Mouse (Mus musculus) forebrain, embryonic 10.5 days (tissue): ENCODE data around the gene Grk5. TPM values are rescaled to one million over a fixed set of nuclear protein-coding genes. Genes with fewer than 3 reads are reported as not detected.
A peak's percentile ranks its signal among the peaks of the same experiment; 100 is the strongest.
"Not testable (repeated sequence)": the region's sequence is repeated elsewhere in the genome, so short reads cannot be mapped to it uniquely, and the experiment has no call there.

ENCODE experiments used
- DNase-seq: peaks from one replicate; pipeline ENCODE4 v3.0.0-alpha.2; 2017; ENCODE audit warnings: low spot score; ENCODE audit errors: extremely low spot score
- H3K27ac ChIP-seq: fragments of 300-500 bp; sonication (generic); 2 replicates; pipeline ENCODE4 v1.5.1; 2016; ENCODE audit warnings: mild to moderate bottlenecking
- H3K27me3 ChIP-seq: fragments of 300-500 bp; sonication (generic); 2 replicates; pipeline ENCODE4 v1.6.1; 2016; ENCODE audit warnings: mild to moderate bottlenecking; ENCODE audit not compliant: poor library complexity, severe bottlenecking
- H3K36me3 ChIP-seq: fragments of 300-500 bp; sonication (generic); replicated peaks from 2 replicates; pipeline ENCODE4 v1.6.1; 2016; ENCODE audit warnings: mild to moderate bottlenecking, moderate library complexity
- H3K4me1 ChIP-seq: fragments of 300-500 bp; sonication (generic); 2 replicates; pipeline ENCODE4 v1.6.1; 2016
- H3K4me3 ChIP-seq: fragments of 300-500 bp; sonication (generic); 2 replicates; pipeline ENCODE4 v1.5.1; 2016; ENCODE audit warnings: mild to moderate bottlenecking, moderate library complexity
- H3K9me3 ChIP-seq: fragments of 300-500 bp; sonication (generic); 2 replicates; pipeline ENCODE4 v1.6.1; 2016; ENCODE audit warnings: mild to moderate bottlenecking, moderate library complexity
- WGBS: fragments of 180-500 bp; shearing (Covaris S2); methylation state at CpG from one replicate; pipeline ENCODE4 v1.1.7; 2016; 5-methylcytosine and 5-hydroxymethylcytosine counted together
- polyA plus RNA-seq: library from polyadenylated mRNA; unstranded; fragments of >200 nt; fragmentation: Nextera tagmentation; extraction: Ambion mirVana; gene quantifications from 2 replicates; pipeline ENCODE4 v1.2.1, GENCODE M21; 2016

Grk5 gene
- polyA plus RNA-seq: 1.9 and 2.0 TPM in 2 replicates

- no peaks in the 10 kb centered on the region for H3K27me3 ChIP-seq
- H3K4me1 ChIP-seq: peaks cover 30% of the 10 kb centered on the region
- peak within 1 kb of the TSS; percentile 99 for H3K27ac ChIP-seq
- H3K4me3 ChIP-seq: peak within 1 kb of the TSS; percentile 86
- peak; percentile 92 for DNase-seq
- H3K36me3 ChIP-seq: no peaks in the 10 kb centered on the region
- under 1% methylated on average over 55 of the region's 55 CpGs for WGBS
- no peaks in the 10 kb centered on the region for H3K9me3 ChIP-seq
Observed at GRCm38 (mm10) chr19:60889714-60890315, at the start of gene Grk5. Gene Grk5, plus strand, starts transcription at chr19:60889749.

GRCm38 (mm10) chr19:60843324-60843723 lies 46.2 kb upstream of the Grk5 start:
- no peak overlapping the region for H3K27ac ChIP-seq
- peaks cover 39% of the 10 kb centered on the region for H3K36me3 ChIP-seq
- H3K4me3 ChIP-seq: no peak overlapping the region
- H3K27me3 ChIP-seq: no peaks in the 10 kb centered on the region
- no peaks in the 10 kb centered on the region for H3K4me1 ChIP-seq
- H3K9me3 ChIP-seq: no peaks in the 10 kb centered on the region
- no peak for DNase-seq

- H3K4me1 ChIP-seq: no peaks in the 10 kb centered on the region
- no peak overlapping the region for H3K27ac ChIP-seq
- no peak overlapping the region for H3K4me3 ChIP-seq
- DNase-seq: no peak
- H3K27me3 ChIP-seq: no peaks in the 10 kb centered on the region
- H3K9me3 ChIP-seq: no peaks in the 10 kb centered on the region
- H3K36me3 ChIP-seq: peaks cover 28% of the 10 kb centered on the region
Observed at GRCm38 (mm10) chr19:60845731-60846130, 43.8 kb upstream of the Grk5 start.

- DNase-seq: peak; percentile 92
- 4% methylated on average over 30 of the region's 30 CpGs for WGBS
- Histone ChIP-seq H3K27ac (peak within 1 kb of the TSS; percentile 87), H3K36me3 (peaks cover 30% of the 10 kb centered on the region), H3K27me3 (no peaks in the 10 kb centered on the region), H3K4me1 (peaks cover 18% of the 10 kb centered on the region), H3K9me3 (no peaks in the 10 kb centered on the region), H3K4me3 (peak within 1 kb of the TSS; percentile 71)
Observed at GRCm38 (mm10) chr19:60860868-60861700, 28.5 kb upstream of the Grk5 start, which contains the start of gene Sfxn4. Gene Sfxn4, minus strand, starts transcription at chr19:60861479.

GRCm38 (mm10) chr19:60866169-60866568 lies 23.4 kb upstream of the Grk5 start:
- not testable (repeated sequence) for H3K9me3 ChIP-seq, H3K27ac ChIP-seq, H3K27me3 ChIP-seq, DNase-seq, H3K4me1 ChIP-seq, H3K4me3 ChIP-seq
- 95% methylated on average over 4 of the region's 4 CpGs for WGBS
- H3K36me3 ChIP-seq: peaks cover 74% of the 10 kb centered on the region

GRCm38 (mm10) chr19:60870489-60870888 lies 19.1 kb upstream of the Grk5 start:
- Histone ChIP-seq H3K4me1 (peaks cover 21% of the 10 kb centered on the region), H3K27me3 (no peaks in the 10 kb centered on the region), H3K36me3 (peaks cover 65% of the 10 kb centered on the region), H3K4me3 (no peak overlapping the region), H3K27ac (no peak overlapping the region), H3K9me3 (no peaks in the 10 kb centered on the region)
- no peak for DNase-seq
- 76% methylated on average over 1 of the region's 1 CpGs for WGBS

GRCm38 (mm10) chr19:60871366-60871765 lies 18.2 kb upstream of the Grk5 start:
- 92% methylated on average over 5 of the region's 5 CpGs for WGBS
- Histone ChIP-seq H3K36me3 (peaks cover 60% of the 10 kb centered on the region), H3K4me3 (no peak overlapping the region), H3K27me3 (no peaks in the 10 kb centered on the region), H3K4me1 (peaks cover 21% of the 10 kb centered on the region), H3K27ac (no peak overlapping the region), H3K9me3 (no peaks in the 10 kb centered on the region)
- no peak for DNase-seq

- WGBS: 38% methylated on average over 1 of the region's 1 CpGs
- peaks cover 52% of the 10 kb centered on the region for H3K36me3 ChIP-seq
- peaks cover 21% of the 10 kb centered on the region for H3K4me1 ChIP-seq
- no peak overlapping the region for H3K4me3 ChIP-seq
- DNase-seq: no peak
- no peak overlapping the region for H3K27ac ChIP-seq
- H3K27me3 ChIP-seq: no peaks in the 10 kb centered on the region
- H3K9me3 ChIP-seq: no peaks in the 10 kb centered on the region
Observed at GRCm38 (mm10) chr19:60872272-60872671, 17.3 kb upstream of the Grk5 start.

- Histone ChIP-seq H3K4me1 (peaks cover 21% of the 10 kb centered on the region), H3K4me3 (peak overlapping the region; percentile 63), H3K27me3 (no peaks in the 10 kb centered on the region), H3K27ac (peak overlapping the region; percentile 83), H3K9me3 (no peaks in the 10 kb centered on the region), H3K36me3 (peaks cover 42% of the 10 kb centered on the region)
- 41% methylated on average over 4 of the region's 4 CpGs for WGBS
- no peak for DNase-seq
Observed at GRCm38 (mm10) chr19:60873501-60873900, 16.0 kb upstream of the Grk5 start.

- H3K9me3 ChIP-seq: no peaks in the 10 kb centered on the region
- peak within 1 kb of the TSS; percentile 63 for H3K4me3 ChIP-seq
- H3K27ac ChIP-seq: peak within 1 kb of the TSS; percentile 83
- no peaks in the 10 kb centered on the region for H3K27me3 ChIP-seq
- H3K36me3 ChIP-seq: peaks cover 35% of the 10 kb centered on the region
- peaks cover 21% of the 10 kb centered on the region for H3K4me1 ChIP-seq
- WGBS: under 1% methylated on average over 28 of the region's 28 CpGs
- peak; percentile 93 for DNase-seq
Observed at GRCm38 (mm10) chr19:60874064-60874694, 15.4 kb upstream of the Grk5 start, which contains the start of gene Prdx3. Gene Prdx3, minus strand, starts transcription at chr19:60874556.

- Histone ChIP-seq H3K27me3 (no peaks in the 10 kb centered on the region), H3K27ac (no peak overlapping the region), H3K36me3 (no peaks in the 10 kb centered on the region), H3K9me3 (no peaks in the 10 kb centered on the region), H3K4me1 (no peaks in the 10 kb centered on the region), H3K4me3 (no peak overlapping the region)
- DNase-seq: no peak
- 10% methylated on average over 3 of the region's 3 CpGs for WGBS
Observed at GRCm38 (mm10) chr19:60883129-60883528, 6.4 kb upstream of the Grk5 start.

- peaks cover 28% of the 10 kb centered on the region for H3K4me1 ChIP-seq
- 86% methylated on average over 2 of the region's 2 CpGs for WGBS
- H3K4me3 ChIP-seq: no peak overlapping the region
- no peak for DNase-seq
- H3K9me3 ChIP-seq: no peaks in the 10 kb centered on the region
- no peaks in the 10 kb centered on the region for H3K36me3 ChIP-seq
- no peak overlapping the region for H3K27ac ChIP-seq
- H3K27me3 ChIP-seq: no peaks in the 10 kb centered on the region
Observed at GRCm38 (mm10) chr19:60887637-60888036, 1.9 kb upstream of the Grk5 start.
